Mouse (Mus musculus): ENCODE measurements at regions not wholly inside any gene's neighbourhood (a gene's known extent, or its start where the extent isn't known, plus 50 kb on each side); places are given as distances from the start of the nearest gene placed in this dataset.

DNA sequence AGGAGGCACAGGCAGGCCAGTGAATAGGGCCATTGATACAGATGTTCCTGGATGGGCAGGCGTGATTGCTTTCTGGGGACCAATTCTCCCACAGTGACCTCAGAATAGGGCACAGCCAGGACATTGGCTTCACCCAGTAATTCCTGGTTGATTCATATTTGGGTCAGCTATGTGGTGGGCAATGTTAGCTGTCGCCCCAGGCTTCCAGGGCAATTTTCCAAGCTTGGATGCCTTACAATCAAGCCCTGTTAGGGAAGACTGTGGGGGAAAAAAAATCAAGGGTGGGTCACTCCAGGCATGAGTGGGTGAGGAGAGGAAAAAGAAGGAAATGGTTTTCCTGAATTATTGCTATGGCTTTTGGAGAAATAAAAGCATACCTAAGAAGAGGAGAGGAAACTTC, 250.1 kb upstream of the Tnc start:
- TF ChIP-seq FOSL1 (IDR thresholded peaks at IDR 0.05; ENCODE audit: insufficient read depth, low read length, poor library complexity, severe bottlenecking) (no peak), CTCF (IDR thresholded peaks at IDR 0.05; ENCODE audit: control insufficient read depth, insufficient read depth, insufficient read length) (no peak), MAX (IDR thresholded peaks at IDR 0.05) (no peak), USF1 (IDR thresholded peaks at IDR 0.05; ENCODE audit: low read depth) (no peak), MYOD1 (IDR thresholded peaks at IDR 0.05; ENCODE audit: control insufficient read depth, insufficient read length, low read depth) (no peak), MYOG (IDR thresholded peaks at IDR 0.05; ENCODE audit: control insufficient read depth, extremely low read depth, insufficient read length) (no peak)
